Mouse (Mus musculus): ENCODE results near the gene Nmur1. TPM values are rescaled to one million over a fixed set of nuclear protein-coding genes. Genes with fewer than 3 reads are reported as not detected.

The Nmur1 gene
- polyA plus RNA-seq, 1 experiment: 2.9 TPM

GRCm38 (mm10) chr1:86434439-86435201, 8.6 kb upstream of the Nmur1 start:
- DNase-seq: peak; percentile 99
- Histone ChIP-seq H3K4me1 (ENCODE audit: control insufficient read depth, insufficient read depth, low read length) (peaks cover 14% of the 10 kb centered on the region), H3K4me3 (replicated peaks; ENCODE audit: extremely low read depth, low read depth, low read length) (peak overlapping the region; percentile 55)
- whole genome bisulfite sequencing: 3% methylated on average over 46 of the region's 46 CpGs
- TF ChIP-seq CTCF (IDR thresholded peaks at IDR 0.05; ENCODE audit: insufficient read depth, low read length) (no peak), POLR2A (IDR thresholded peaks at IDR 0.05; ENCODE audit: borderline replicate concordance, extremely low read depth, low read depth, low read length) (peak; percentile 94)

- Histone ChIP-seq H3K4me1 (ENCODE audit: control insufficient read depth, insufficient read depth, low read length) (peaks cover 14% of the 10 kb centered on the region), H3K4me3 (replicated peaks; ENCODE audit: extremely low read depth, low read depth, low read length) (peak overlapping the region; percentile 65)
- DNase-seq: no peak
- TF ChIP-seq POLR2A (IDR thresholded peaks at IDR 0.05; ENCODE audit: borderline replicate concordance, extremely low read depth, low read depth, low read length): 0 out of 2 replicates have a peak, but pooled peaks have one; percentile 15
- TF ChIP-seq CTCF (IDR thresholded peaks at IDR 0.05; ENCODE audit: insufficient read depth, low read length): no peak
- WGBS: 2% methylated on average over 11 of the region's 12 CpGs
Observed at GRCm38 (mm10) chr1:86434001-86434400, 8.0 kb upstream of the Nmur1 start.

DNA sequence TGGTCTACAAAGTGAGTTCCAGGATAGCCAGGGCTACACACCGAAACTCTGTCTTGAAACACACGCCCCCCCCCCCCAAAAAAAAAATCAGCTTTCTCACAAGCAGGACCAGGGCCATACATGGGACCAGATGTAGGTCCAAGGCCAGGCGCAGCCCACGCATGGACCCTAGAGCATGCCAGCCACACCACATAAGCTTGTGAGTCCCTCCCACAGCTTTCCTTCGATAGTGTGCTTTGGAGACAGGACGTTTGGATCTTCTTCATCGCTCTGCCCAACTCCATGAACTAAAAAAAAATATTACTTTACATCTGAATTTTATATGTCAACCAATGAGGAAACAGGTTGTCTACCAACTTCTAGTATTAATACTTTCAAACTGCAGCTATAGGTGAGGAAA, 7.3 kb upstream of the Nmur1 start:
- H3K4me1 ChIP-seq (ENCODE audit: control insufficient read depth, insufficient read depth, low read length): peaks cover 14% of the 10 kb centered on the region
- 72% methylated on average over 7 of the region's 7 CpGs for WGBS
- no peak for TF ChIP-seq CTCF (IDR thresholded peaks at IDR 0.05; ENCODE audit: insufficient read depth, low read length)
- no peak for TF ChIP-seq POLR2A (IDR thresholded peaks at IDR 0.05; ENCODE audit: borderline replicate concordance, extremely low read depth, low read depth, low read length)
- DNase-seq: no peak
- no peak overlapping the region for H3K4me3 ChIP-seq (replicated peaks; ENCODE audit: extremely low read depth, low read depth, low read length)

GRCm38 (mm10) chr1:86432778-86433177, 6.8 kb upstream of the Nmur1 start:
- DNase-seq: no peak
- Histone ChIP-seq H3K4me1 (ENCODE audit: control insufficient read depth, insufficient read depth, low read length) (peaks cover 14% of the 10 kb centered on the region), H3K4me3 (replicated peaks; ENCODE audit: extremely low read depth, low read depth, low read length) (no peak overlapping the region)
- TF ChIP-seq CTCF (IDR thresholded peaks at IDR 0.05; ENCODE audit: insufficient read depth, low read length) (no peak), POLR2A (IDR thresholded peaks at IDR 0.05; ENCODE audit: borderline replicate concordance, extremely low read depth, low read depth, low read length) (no peak)
- WGBS: 39% methylated on average over 4 of the region's 4 CpGs

DNA sequence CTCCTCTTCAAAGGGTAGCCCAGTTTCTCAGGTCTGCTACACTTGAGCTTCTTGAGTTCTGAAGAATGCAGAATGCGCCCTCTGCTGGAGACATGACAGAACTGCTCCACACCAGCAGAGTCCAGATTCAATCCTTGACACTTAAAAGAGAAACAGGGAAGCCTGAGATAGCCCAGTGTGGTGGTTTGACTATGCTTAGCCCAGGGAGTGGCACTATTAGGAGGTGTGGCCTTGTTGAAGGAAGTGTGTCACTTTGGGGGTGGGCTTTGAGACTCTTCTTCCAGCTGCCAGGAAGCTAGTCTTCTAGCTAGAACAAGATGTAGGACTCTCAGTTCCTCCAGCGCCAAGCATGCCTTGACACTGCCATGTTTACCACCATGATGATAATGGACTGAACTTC, 4.0 kb upstream of the Nmur1 start:
- Histone ChIP-seq H3K4me3 (replicated peaks; ENCODE audit: extremely low read depth, low read depth, low read length) (no peak overlapping the region), H3K4me1 (ENCODE audit: control insufficient read depth, insufficient read depth, low read length) (peaks cover 7% of the 10 kb centered on the region)
- peak; percentile 71 for DNase-seq
- TF ChIP-seq CTCF (IDR thresholded peaks at IDR 0.05; ENCODE audit: insufficient read depth, low read length): peak; percentile 73
- no peak for TF ChIP-seq POLR2A (IDR thresholded peaks at IDR 0.05; ENCODE audit: borderline replicate concordance, extremely low read depth, low read depth, low read length)
- 47% methylated on average over 2 of the region's 2 CpGs for WGBS

GRCm38 (mm10) chr1:86424835-86425547, 1.0 kb downstream of the Nmur1 start:
- Histone ChIP-seq H3K4me1 (ENCODE audit: control insufficient read depth, insufficient read depth, low read length) (no peaks in the 10 kb centered on the region), H3K4me3 (replicated peaks; ENCODE audit: extremely low read depth, low read depth, low read length) (no peak overlapping the region)
- WGBS: 46% methylated on average over 11 of the region's 11 CpGs
- no peak for DNase-seq
- TF ChIP-seq CTCF (IDR thresholded peaks at IDR 0.05; ENCODE audit: insufficient read depth, low read length): no peak
- TF ChIP-seq POLR2A (IDR thresholded peaks at IDR 0.05; ENCODE audit: borderline replicate concordance, extremely low read depth, low read depth, low read length): no peak

GRCm38 (mm10) chr1:86424336-86424735, 1.7 kb downstream of the Nmur1 start:
- DNase-seq: no peak
- H3K4me1 ChIP-seq (ENCODE audit: control insufficient read depth, insufficient read depth, low read length): no peaks in the 10 kb centered on the region
- H3K4me3 ChIP-seq (replicated peaks; ENCODE audit: extremely low read depth, low read depth, low read length): no peak overlapping the region
- WGBS: 74% methylated on average over 1 of the region's 1 CpGs
- no peak for TF ChIP-seq POLR2A (IDR thresholded peaks at IDR 0.05; ENCODE audit: borderline replicate concordance, extremely low read depth, low read depth, low read length)
- no peak for TF ChIP-seq CTCF (IDR thresholded peaks at IDR 0.05; ENCODE audit: insufficient read depth, low read length)

DNA sequence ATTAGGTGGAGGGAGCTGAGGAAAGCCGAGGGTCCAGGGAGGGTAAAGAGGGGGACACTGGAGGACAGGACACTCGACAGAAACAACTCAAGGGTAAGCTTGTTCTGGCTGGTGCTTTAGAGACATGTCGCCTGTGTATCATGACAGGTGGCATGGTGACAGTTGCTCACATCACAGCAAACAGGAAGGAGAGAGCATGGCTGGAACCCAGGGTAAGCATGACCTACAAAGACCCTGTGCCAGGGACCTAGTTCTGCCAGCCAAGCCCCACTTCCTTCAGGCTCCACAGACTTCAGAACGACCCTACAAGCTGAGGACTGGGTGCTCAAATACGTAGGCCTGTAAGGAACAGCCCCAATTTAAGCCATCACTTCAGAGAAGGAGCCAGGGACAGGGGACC, 2.1 kb downstream of the Nmur1 start:
- no peak for DNase-seq
- H3K4me3 ChIP-seq (replicated peaks; ENCODE audit: extremely low read depth, low read depth, low read length): no peak overlapping the region

DNA sequence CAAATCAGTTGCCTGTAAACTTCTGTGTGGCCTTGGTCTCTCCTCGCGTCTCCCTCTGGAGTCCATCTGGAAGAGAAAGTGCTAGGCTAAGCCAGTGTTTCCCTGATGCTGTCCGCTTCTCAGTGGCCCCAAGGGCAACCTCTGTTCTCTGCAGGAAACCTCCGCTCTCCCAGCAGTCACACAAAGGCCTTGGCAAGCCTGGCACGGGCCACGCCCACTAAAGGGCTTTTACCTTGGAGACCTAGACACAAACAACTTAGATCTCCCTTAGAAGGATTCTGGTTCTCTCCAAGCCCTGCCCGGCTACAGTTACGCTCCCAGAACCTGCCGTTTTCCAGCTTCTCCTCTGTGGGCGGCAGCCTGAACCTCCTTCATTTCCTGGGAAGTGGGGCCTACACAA, 5.0 kb downstream of the Nmur1 start:
- no peaks in the 10 kb centered on the region for H3K4me1 ChIP-seq (ENCODE audit: control insufficient read depth, insufficient read depth, low read length)
- no peak for DNase-seq
- 38% methylated on average over 10 of the region's 10 CpGs for WGBS

More for the DNA sequence above, 2.1 kb downstream of the Nmur1 start:
- TF ChIP-seq CTCF (IDR thresholded peaks at IDR 0.05; ENCODE audit: insufficient read depth, low read length): no peak
- no peak for TF ChIP-seq POLR2A (IDR thresholded peaks at IDR 0.05; ENCODE audit: borderline replicate concordance, extremely low read depth, low read depth, low read length)
- H3K4me1 ChIP-seq (ENCODE audit: control insufficient read depth, insufficient read depth, low read length): no peaks in the 10 kb centered on the region
- WGBS: 62% methylated on average over 5 of the region's 5 CpGs

More for the DNA sequence above, 5.0 kb downstream of the Nmur1 start:
- no peak overlapping the region for H3K4me3 ChIP-seq (replicated peaks; ENCODE audit: extremely low read depth, low read depth, low read length)
- TF ChIP-seq CTCF (IDR thresholded peaks at IDR 0.05; ENCODE audit: insufficient read depth, low read length): no peak
- 0 out of 2 replicates have a peak, but pooled peaks have one; percentile 12 for TF ChIP-seq POLR2A (IDR thresholded peaks at IDR 0.05; ENCODE audit: borderline replicate concordance, extremely low read depth, low read depth, low read length)
